Mouse (Mus musculus) frontal cortex, adult 2 months (tissue): ENCODE results near the gene Bcl11a. TPM values are rescaled to one million over a fixed set of nuclear protein-coding genes. Genes with fewer than 3 reads are reported as not detected.
A peak's percentile ranks its signal among the peaks of the same experiment; 100 is the strongest.

Experiments
- DNase-seq, 2 experiments: peaks; one replicate each; pipeline ENCODE4 v3.0.0; 2022; ENCODE audit warnings: low spot score in 1 of 2; ENCODE audit errors: extremely low spot score in 1 of 2
- polyA plus RNA-seq: library from polyadenylated mRNA; depleted of rRNA; stranded (reverse); fragments of >200 nt; gene quantifications from 2 replicates; pipeline ENCODE4 v1.2.3, GENCODE M21; 2012

Bcl11a gene
- polyA plus RNA-seq, 1 experiment: 81.5 TPM

GRCm38 (mm10) chr11:24098069-24098468 is 20.2 kb downstream of the Bcl11a start:
- DNase-seq: no peak

- no peak for DNase-seq
These were observed 20.8 kb downstream of the Bcl11a start for GRCm38 (mm10) chr11:24098662-24099061.

- DNase-seq: no peak
These were observed 21.4 kb downstream of the Bcl11a start for GRCm38 (mm10) chr11:24099215-24099614.

- no peak for DNase-seq
These were observed 22.0 kb downstream of the Bcl11a start for GRCm38 (mm10) chr11:24099886-24100293.

GRCm38 (mm10) chr11:24100449-24101070 is 22.7 kb downstream of the Bcl11a start:
- no peak for DNase-seq

- DNase-seq: no peak
These were observed 23.8 kb downstream of the Bcl11a start for GRCm38 (mm10) chr11:24101625-24102024.

GRCm38 (mm10) chr11:24102372-24102771 is 24.5 kb downstream of the Bcl11a start:
- no peak for DNase-seq

GRCm38 (mm10) chr11:24103128-24103742 is 25.4 kb downstream of the Bcl11a start:
- no peak for DNase-seq

- DNase-seq: no peak
These were observed 29.6 kb downstream of the Bcl11a start for GRCm38 (mm10) chr11:24107414-24107813.

- DNase-seq: no peak
These were observed 31.1 kb downstream of the Bcl11a start for GRCm38 (mm10) chr11:24108974-24109373.

- DNase-seq: no peak
These were observed 31.5 kb downstream of the Bcl11a start for GRCm38 (mm10) chr11:24109388-24109787.

- no peak for DNase-seq
These were observed 32.3 kb downstream of the Bcl11a start for GRCm38 (mm10) chr11:24110113-24110512.

- no peak for DNase-seq
These were observed 33.9 kb downstream of the Bcl11a start for GRCm38 (mm10) chr11:24111720-24112119.

GRCm38 (mm10) chr11:24115017-24115752 is 37.3 kb downstream of the Bcl11a start:
- no peak for DNase-seq

GRCm38 (mm10) chr11:24116041-24116440 is 38.2 kb downstream of the Bcl11a start:
- DNase-seq: no peak

GRCm38 (mm10) chr11:24116582-24117318 is 38.9 kb downstream of the Bcl11a start:
- no peak for DNase-seq

GRCm38 (mm10) chr11:24121136-24121535 is 43.3 kb downstream of the Bcl11a start:
- DNase-seq: no peak

GRCm38 (mm10) chr11:24122899-24123298 is 45.0 kb downstream of the Bcl11a start:
- DNase-seq: peak in 1 of 2 experiments; percentile 48

- DNase-seq: no peak
These were observed 46.1 kb downstream of the Bcl11a start for GRCm38 (mm10) chr11:24123991-24124390.

- peak; percentile 44 to 75 for DNase-seq
These were observed 47.2 kb downstream of the Bcl11a start for GRCm38 (mm10) chr11:24125098-24125497.

GRCm38 (mm10) chr11:24128001-24128400 is 50.1 kb downstream of the Bcl11a start:
- DNase-seq: no peak
